Mouse (Mus musculus): Measurements from ENCODE around the gene Mto1. TPM values are rescaled to one million over a fixed set of nuclear protein-coding genes. Genes with fewer than 3 reads are reported as not detected.
"Not testable (repeated sequence)": the region's sequence is repeated elsewhere in the genome, so short reads cannot be mapped to it uniquely, and the experiment has no call there.

Gene Mto1
- total RNA-seq, 1 experiment, result 31.3 TPM

DNA sequence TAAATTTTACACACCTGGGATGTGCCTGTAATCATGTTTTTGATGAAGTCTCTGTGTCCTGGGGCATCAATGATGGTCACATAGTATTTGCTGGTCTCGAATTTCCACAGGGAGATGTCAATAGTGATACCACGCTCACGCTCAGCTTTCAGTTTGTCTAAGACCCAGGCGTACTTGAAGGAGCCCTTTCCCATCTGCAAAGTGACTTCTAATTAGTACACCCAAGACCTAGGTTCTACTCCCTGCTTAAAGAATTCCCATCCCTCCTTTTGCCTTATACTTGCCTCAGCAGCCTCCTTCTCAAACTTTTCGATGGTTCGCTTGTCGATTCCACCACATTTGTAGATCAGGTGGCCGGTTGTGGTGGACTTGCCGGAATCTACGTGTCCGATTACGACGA is 32.2 kb downstream of the Mto1 start:
- Histone ChIP-seq H3K4me3 (ENCODE audit: insufficient read depth in 1 of 2, low read depth in 1 of 2, low read length in 2 of 2, poor library complexity in 1 of 2, severe bottlenecking in 1 of 2) (peak overlapping the region; percentile 72 to 100), H3K36me3 (ENCODE audit: control insufficient read depth, insufficient read depth, low read length, poor library complexity, severe bottlenecking) (peaks cover 38% of the 10 kb centered on the region), H3K27ac (ENCODE audit: insufficient read depth, low read depth, low read length, poor library complexity, severe bottlenecking) (peak overlapping the region; percentile 99), H3K9ac (ENCODE audit: insufficient read depth, low read depth, low read length, poor library complexity, severe bottlenecking) (peak overlapping the region; percentile 95)
- in situ Hi-C loops (cut with MboI; ENCODE audit: low sequenced_read_pairs in 2 of 2, unreplicated experiment in 2 of 2); H3K9me3 ChIP-seq (ENCODE audit: control insufficient read depth, insufficient read depth, low read depth, low read length); H3K4me1 ChIP-seq (ENCODE audit: control insufficient read depth in 2 of 2, insufficient read depth in 2 of 2, low read length in 2 of 2, poor library complexity in 1 of 2); DNase-seq (ENCODE audit: low read depth, low spot score): not testable (repeated sequence)

DNA sequence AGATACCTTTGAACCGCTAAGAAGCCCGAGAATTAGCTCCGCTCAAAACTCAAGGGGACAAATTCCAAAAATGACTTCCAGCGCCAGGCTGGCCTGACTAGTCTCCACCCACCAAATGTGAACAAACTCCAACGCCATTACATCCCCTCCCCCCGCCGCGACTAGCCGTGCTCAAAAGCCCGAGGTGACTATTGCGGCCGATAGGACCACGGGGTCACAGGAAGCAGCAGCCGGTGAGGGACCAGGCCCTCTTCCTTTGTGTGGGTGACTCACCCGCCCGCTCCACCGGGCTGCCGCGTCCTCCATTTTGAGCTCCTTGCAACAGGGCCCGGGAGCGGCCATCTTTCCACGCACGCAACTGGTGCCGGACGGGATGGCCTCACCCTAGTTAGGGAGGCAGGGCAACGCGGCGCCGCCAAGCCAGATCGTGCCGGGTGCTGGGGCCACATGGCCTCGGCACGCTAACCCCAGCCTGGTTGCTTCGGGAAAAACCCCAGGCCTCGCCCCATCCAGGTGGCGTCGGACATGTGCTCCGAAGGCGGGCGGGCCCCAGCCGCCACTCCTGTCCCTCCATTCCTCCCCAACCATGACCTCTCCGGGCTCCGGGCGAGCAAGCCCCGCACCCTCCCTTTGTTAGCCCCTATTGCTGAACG is 32.8 kb downstream of the Mto1 start:
- TF ChIP-seq ZNF384 (IDR thresholded peaks at IDR 0.05; ENCODE audit: low read depth, low read length) (no peak), ZC3H11A (IDR thresholded peaks at IDR 0.05; ENCODE audit: borderline replicate concordance, low read depth, low read length) (no peak), CHD2 (IDR thresholded peaks at IDR 0.05; ENCODE audit: low read depth, low read length) (no peak), MAFK (IDR thresholded peaks at IDR 0.05; ENCODE audit: insufficient read depth, low read depth, low read length) (no peak), HCFC1 (IDR thresholded peaks at IDR 0.05; ENCODE audit: borderline replicate concordance, insufficient read depth, low read length) (no peak)
- in situ Hi-C loops (cut with MboI; ENCODE audit: low sequenced_read_pairs in 2 of 2, unreplicated experiment in 2 of 2), result no loop called here
- H3K36me3 ChIP-seq (ENCODE audit: control insufficient read depth, insufficient read depth, low read length, poor library complexity, severe bottlenecking), result peaks cover 38% of the 10 kb centered on the region
- H3K9me3 ChIP-seq (ENCODE audit: control insufficient read depth, insufficient read depth, low read depth, low read length), result no peaks in the 10 kb centered on the region
- DNase-seq (ENCODE audit: low read depth, low spot score), result no peak
- peak overlapping the region; percentile 72 to 100 for H3K4me3 ChIP-seq (ENCODE audit: insufficient read depth in 1 of 2, low read depth in 1 of 2, low read length in 2 of 2, poor library complexity in 1 of 2, severe bottlenecking in 1 of 2)
- H3K9ac ChIP-seq (ENCODE audit: insufficient read depth, low read depth, low read length, poor library complexity, severe bottlenecking), result peak overlapping the region; percentile 95
- peak overlapping the region; percentile 99 for H3K27ac ChIP-seq (ENCODE audit: insufficient read depth, low read depth, low read length, poor library complexity, severe bottlenecking)
- H3K4me1 ChIP-seq (ENCODE audit: control insufficient read depth in 2 of 2, insufficient read depth in 2 of 2, low read length in 2 of 2, poor library complexity in 1 of 2), result no peaks in the 10 kb centered on the region; a peak in 1 of 4 replicates

DNA sequence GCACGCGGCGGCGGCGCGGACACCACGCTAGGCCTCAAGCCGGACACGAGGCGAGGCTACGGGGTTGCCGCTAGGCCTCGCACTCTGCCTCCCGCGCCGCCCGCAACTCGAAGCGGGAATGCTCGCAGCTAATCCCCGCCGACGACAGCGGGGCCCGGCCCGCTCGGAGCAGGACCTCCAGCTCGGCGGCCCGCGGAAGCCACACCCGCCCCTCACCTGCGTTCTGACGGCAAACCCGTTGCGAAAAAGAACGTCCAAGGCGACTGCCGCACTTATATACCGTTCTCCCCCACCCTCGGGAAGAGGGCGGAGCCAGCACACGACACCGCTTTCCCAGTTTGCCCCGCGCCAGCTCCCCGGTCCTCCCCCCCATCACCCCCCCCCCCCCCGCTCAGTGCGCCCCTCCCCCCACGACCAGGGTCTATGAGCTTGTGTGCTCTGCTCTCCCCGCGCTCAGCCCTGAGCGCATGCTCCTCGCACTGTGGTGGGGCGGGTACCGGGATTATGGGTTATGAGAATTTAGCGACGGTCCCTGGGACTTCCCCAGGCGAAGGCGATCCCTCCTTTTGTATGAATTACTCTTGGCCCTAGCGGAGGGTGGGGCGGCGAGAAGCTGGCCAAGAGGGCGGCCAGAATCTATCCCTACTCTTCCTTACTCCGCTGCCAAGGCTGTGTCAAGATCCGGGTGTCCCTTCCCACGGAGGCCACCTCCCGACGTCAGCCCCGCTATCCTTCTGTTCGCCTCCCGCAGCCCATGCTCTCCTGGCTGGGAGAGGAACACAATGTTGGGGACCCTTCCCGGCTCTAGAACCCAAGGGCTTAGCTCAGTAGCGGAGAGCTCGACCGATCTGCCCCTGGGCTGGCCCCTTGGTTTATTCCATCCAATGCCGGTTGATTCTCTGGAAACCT is 33.7 kb downstream of the Mto1 start:
- Histone ChIP-seq H3K4me1 (ENCODE audit: control insufficient read depth in 2 of 2, insufficient read depth in 2 of 2, low read length in 2 of 2, poor library complexity in 1 of 2) (no peaks in the 10 kb centered on the region; a peak in 1 of 4 replicates), H3K9ac (ENCODE audit: insufficient read depth, low read depth, low read length, poor library complexity, severe bottlenecking) (peak overlapping the region; percentile 99), H3K9me3 (ENCODE audit: control insufficient read depth, insufficient read depth, low read depth, low read length) (no peaks in the 10 kb centered on the region), H3K4me3 (ENCODE audit: insufficient read depth in 1 of 2, low read depth in 1 of 2, low read length in 2 of 2, poor library complexity in 1 of 2, severe bottlenecking in 1 of 2) (peak overlapping the region; percentile 90 to 100), H3K36me3 (ENCODE audit: control insufficient read depth, insufficient read depth, low read length, poor library complexity, severe bottlenecking) (peaks cover 38% of the 10 kb centered on the region), H3K27ac (ENCODE audit: insufficient read depth, low read depth, low read length, poor library complexity, severe bottlenecking) (peak overlapping the region; percentile 99)
- no peak for TF ChIP-seq ZNF384 (IDR thresholded peaks at IDR 0.05; ENCODE audit: low read depth, low read length)
- no peak for TF ChIP-seq MAFK (IDR thresholded peaks at IDR 0.05; ENCODE audit: insufficient read depth, low read depth, low read length)
- no peak for TF ChIP-seq CHD2 (IDR thresholded peaks at IDR 0.05; ENCODE audit: low read depth, low read length)
- no peak for TF ChIP-seq ZC3H11A (IDR thresholded peaks at IDR 0.05; ENCODE audit: borderline replicate concordance, low read depth, low read length)
- no peak for TF ChIP-seq HCFC1 (IDR thresholded peaks at IDR 0.05; ENCODE audit: borderline replicate concordance, insufficient read depth, low read length)
- DNase-seq (ENCODE audit: low read depth, low spot score), result peak; percentile 96
- in situ Hi-C loops (cut with MboI; ENCODE audit: low sequenced_read_pairs in 2 of 2, unreplicated experiment in 2 of 2), result no loop called here

- H3K4me1 ChIP-seq (ENCODE audit: control insufficient read depth in 2 of 2, insufficient read depth in 2 of 2, low read length in 2 of 2, poor library complexity in 1 of 2), result peaks cover 0 to under 1% of the 10 kb centered on the region in 2 experiments; a peak in 2 of 4 replicates
- peak overlapping the region; percentile 97; the same call in 1 of the 2 replicates for H3K27ac ChIP-seq (ENCODE audit: insufficient read depth, low read depth, low read length, poor library complexity, severe bottlenecking)
- H3K9me3 ChIP-seq (ENCODE audit: control insufficient read depth, insufficient read depth, low read depth, low read length), result no peaks in the 10 kb centered on the region
- TF ChIP-seq HCFC1 (IDR thresholded peaks at IDR 0.05; ENCODE audit: borderline replicate concordance, insufficient read depth, low read length) (no peak), CHD2 (IDR thresholded peaks at IDR 0.05; ENCODE audit: low read depth, low read length) (no peak), MAFK (IDR thresholded peaks at IDR 0.05; ENCODE audit: insufficient read depth, low read depth, low read length) (no peak), ZC3H11A (IDR thresholded peaks at IDR 0.05; ENCODE audit: borderline replicate concordance, low read depth, low read length) (no peak), ZNF384 (IDR thresholded peaks at IDR 0.05; ENCODE audit: low read depth, low read length) (no peak)
- no peak for DNase-seq (ENCODE audit: low read depth, low spot score)
- in situ Hi-C loops (cut with MboI; ENCODE audit: low sequenced_read_pairs in 2 of 2, unreplicated experiment in 2 of 2), result no loop called here
- peak overlapping the region; percentile 99 for H3K9ac ChIP-seq (ENCODE audit: insufficient read depth, low read depth, low read length, poor library complexity, severe bottlenecking)
- peaks cover 37% of the 10 kb centered on the region for H3K36me3 ChIP-seq (ENCODE audit: control insufficient read depth, insufficient read depth, low read length, poor library complexity, severe bottlenecking)
- peak overlapping the region; percentile 90 to 99 for H3K4me3 ChIP-seq (ENCODE audit: insufficient read depth in 1 of 2, low read depth in 1 of 2, low read length in 2 of 2, poor library complexity in 1 of 2, severe bottlenecking in 1 of 2)
These were observed 34.4 kb downstream of the Mto1 start for GRCm38 (mm10) chr9:78482386-78482785.

Data from ES-E14 (cell line).